Comparison of ENCODE assay signal across 26 mouse cellular contexts in genomic region chr1:152540304-152540887, GRCm38 (mm10).
A peak's percentile ranks its signal among the peaks of the same experiment; 100 is the strongest.
DNase-seq lines count a peak whose midpoint lies in the region; ATAC-seq and TF ChIP-seq lines count a peak whose summit lies in the region.
"Had no signal": no experiment of that assay in that cellular context is flagged by ENCODE, and none has a peak within 500 bp of the region (broad histone marks: within the 10 kb centered on the region; RNA-seq: fewer than 3 reads in every experiment).

No protein-coding gene starts in this region.

- no peak for TF ChIP-seq CTCF in liver, adult 2 months (IDR thresholded peaks at IDR 0.05; ENCODE audit: low read depth, low read length)
- TF ChIP-seq CTCF in liver, postnatal 0 days (IDR thresholded peaks at IDR 0.05; ENCODE audit: low read depth), result no peak

- no peak overlapping the region for H3K4me3 ChIP-seq in liver, adult 2 months (ENCODE audit: insufficient read depth, low read depth, low read length)
- no peak overlapping the region for H3K4me3 ChIP-seq in liver, postnatal 0 days (ENCODE audit: low read depth, low read length)
- H3K4me3 ChIP-seq in myocyte, result no peak overlapping the region
- H3K4me3 ChIP-seq: embryonic facial prominence, embryonic 13.5 days; forebrain, embryonic 15.5 days; limb, embryonic 10.5 days; lung, embryonic 15.5 days; megakaryocyte, embryonic 14.5 days; stomach, embryonic 15.5 days had no signal

- no peaks in the 10 kb centered on the region for H3K9me3 ChIP-seq in liver, postnatal 0 days (ENCODE audit: low read length)
- H3K9me3 ChIP-seq: embryonic facial prominence, embryonic 13.5 days; forebrain, embryonic 15.5 days; limb, embryonic 10.5 days; lung, embryonic 15.5 days; megakaryocyte, embryonic 14.5 days; stomach, embryonic 15.5 days had no signal

- TF ChIP-seq EP300 in liver, postnatal 0 days (IDR thresholded peaks at IDR 0.05; ENCODE audit: low read depth), result no peak

- no peaks in the 10 kb centered on the region for H3K27me3 ChIP-seq in liver, adult 2 months (ENCODE audit: control insufficient read depth, insufficient read depth, low read length)
- H3K27me3 ChIP-seq in liver, postnatal 0 days (ENCODE audit: insufficient read depth, low read length), result no peaks in the 10 kb centered on the region
- no peaks in the 10 kb centered on the region for H3K27me3 ChIP-seq in myocyte (ENCODE audit: control insufficient read depth, insufficient read depth, insufficient read length)
- H3K27me3 ChIP-seq: embryonic facial prominence, embryonic 13.5 days; forebrain, embryonic 15.5 days; lung, embryonic 15.5 days; stomach, embryonic 15.5 days had no signal

- no peak overlapping the region for H3K9ac ChIP-seq in liver, adult 2 months (ENCODE audit: low read depth, low read length)
- H3K9ac ChIP-seq in liver, postnatal 0 days (replicated peaks), result no peak overlapping the region
- H3K9ac ChIP-seq: embryonic facial prominence, embryonic 13.5 days; forebrain, embryonic 15.5 days; lung, embryonic 15.5 days; stomach, embryonic 15.5 days had no signal

- H3K79me2 ChIP-seq in liver, adult 2 months (ENCODE audit: control insufficient read depth, insufficient read depth, low read length), result no peaks in the 10 kb centered on the region
- no peaks in the 10 kb centered on the region for H3K79me2 ChIP-seq in myocyte (ENCODE audit: control insufficient read depth, insufficient read depth)

- no peaks in the 10 kb centered on the region for H3K4me1 ChIP-seq in liver, adult 2 months (ENCODE audit: control insufficient read depth, insufficient read depth, low read length)
- H3K4me1 ChIP-seq in liver, postnatal 0 days (ENCODE audit: insufficient read depth), result peaks cover 4% of the 10 kb centered on the region; the same call in 1 of the 2 replicates
- H3K4me1 ChIP-seq: embryonic facial prominence, embryonic 13.5 days; forebrain, embryonic 15.5 days; limb, embryonic 10.5 days; lung, embryonic 15.5 days; megakaryocyte, embryonic 14.5 days had no signal

- peak; percentile 42 for DNase-seq in liver, adult 2 months (ENCODE audit: extremely low read depth, low read depth, low spot score)
- DNase-seq in liver, postnatal 0 days, result no peak
- DNase-seq in NIH3T3 (ENCODE audit: low read depth), result peak; percentile 58
- DNase-seq in thymus, postnatal 4 days, result no peak
- no peak for DNase-seq in urinary bladder, postnatal 36 days (ENCODE audit: low spot score in 2 of 2)
- DNase-seq: cerebellum, adult 8-10 months; gastrocnemius, postnatal 25 days; heart, postnatal 36 days; kidney, adult 8-10 months; kidney, postnatal 25 days; midbrain, embryonic 14.5 days; retina, postnatal 1 day; thymus, adult 2 months had no signal

- H3K4me2 ChIP-seq in liver, postnatal 0 days (ENCODE audit: low read depth, low read length), result no peak overlapping the region
- no peak overlapping the region for H3K4me2 ChIP-seq in myocyte (ENCODE audit: low read depth)
- H3K4me2 ChIP-seq: embryonic facial prominence, embryonic 13.5 days; forebrain, embryonic 15.5 days; heart, embryonic 11.5 days; liver, embryonic 11.5 days; lung, embryonic 15.5 days; stomach, embryonic 15.5 days had no signal

- ATAC-seq in liver, postnatal 0 days, result no peak
- peak; percentile 29 to 37; a peak in 2 of 4 replicates for ATAC-seq in hematopoietic stem cell, adult 5-6 weeks (replicated peaks in 1 of 2; ENCODE audit: insufficient read depth in 1 of 2, low FRiP score in 2 of 2, low TSS enrichment in 1 of 2, low read depth in 1 of 2, poor library complexity in 2 of 2, severe bottlenecking in 2 of 2)
- ATAC-seq: CD4-positive, CD25-positive, alpha-beta regulatory T cell, adult 4 months; forebrain, embryonic 15.5 days; hindbrain, embryonic 16.5 days had no signal

- TF ChIP-seq POLR2A in liver, adult 2 months (IDR thresholded peaks at IDR 0.05; ENCODE audit: extremely low read depth, insufficient read depth, low read length), result no peak
- no peak for TF ChIP-seq POLR2A in myocyte (IDR thresholded peaks at IDR 0.05; ENCODE audit: insufficient read length, low read depth)

- H3K27ac ChIP-seq in liver, adult 2 months (replicated peaks; ENCODE audit: insufficient read depth, low read depth, low read length), result no peak overlapping the region
- no peak overlapping the region for H3K27ac ChIP-seq in liver, postnatal 0 days (ENCODE audit: low read depth)
- H3K27ac ChIP-seq: embryonic facial prominence, embryonic 13.5 days; forebrain, embryonic 15.5 days; limb, embryonic 10.5 days; lung, embryonic 15.5 days; stomach, embryonic 15.5 days had no signal

- no peak overlapping the region for H3ac ChIP-seq in myocyte (ENCODE audit: control insufficient read depth, insufficient read length)

- H3K36me3 ChIP-seq in liver, adult 2 months (ENCODE audit: control insufficient read depth, insufficient read depth, low read length), result peaks cover 4% of the 10 kb centered on the region; the same call in 1 of the 2 replicates
- peaks cover 34% of the 10 kb centered on the region for H3K36me3 ChIP-seq in liver, postnatal 0 days (replicated peaks; ENCODE audit: insufficient read depth, low read length)
- no peaks in the 10 kb centered on the region for H3K36me3 ChIP-seq in myocyte (ENCODE audit: control insufficient read depth, insufficient read depth)
- H3K36me3 ChIP-seq: G1E had no signal

- WGBS in liver, adult 2 months, result 74% methylated on average over 3 of the region's 3 CpGs
- whole genome bisulfite sequencing in liver, postnatal 0 days (ENCODE audit: insufficient replicate concordance), result 70% methylated on average over 3 of the region's 3 CpGs

TF ChIP-seq in myocyte, 11 proteins besides CTCF, POLR2A, EP300 and RAD21:
- TF ChIP-seq REST (IDR thresholded peaks at IDR 0.05; ENCODE audit: insufficient read depth, insufficient read length), result no peak
- peak; percentile 37 for TF ChIP-seq USF1 (IDR thresholded peaks at IDR 0.05; ENCODE audit: low read depth)

Comparison
In these comparisons a context has a peak if more than half of its experiments do, and no peak if none do; other contexts are left out.
1. DNase-seq: peak in liver, adult 2 months (single experiment) and NIH3T3 (single experiment); none in liver, postnatal 0 days (single experiment), thymus, postnatal 4 days (single experiment) and urinary bladder, postnatal 36 days (0 of 2).